Mouse (Mus musculus) megakaryocyte-erythroid progenitor cell, adult 5-6 weeks (primary cell): Measurements from ENCODE around the gene Ybx3. TPM values are rescaled to one million over a fixed set of nuclear protein-coding genes. Genes with fewer than 3 reads are reported as not detected.

Experiments used
- ATAC-seq: replicated peaks from 2 replicates; pipeline ENCODE4 v1.8.0; 2016; ENCODE audit warnings: mild to moderate bottlenecking, inconsistent platforms; ENCODE audit not compliant: severe bottlenecking, poor library complexity, low FRiP score, low TSS enrichment
- total RNA-seq, 2 experiments: library from RNA; stranded (forward) in 1 of 2; stranded (reverse) in 1 of 2; fragments of 200-1000, 215-1000 nt in 1 of 2; fragments of >200 nt in 1 of 2; fragmentation: Nextera tagmentation in 1 of 2; gene quantifications; 2 replicates each; pipeline ENCODE4 v1.2.3; 2014 to 2017

The Ybx3 gene
- total RNA-seq, 2 experiments from 2014 or later = 624 to 900 TPM

DNA sequence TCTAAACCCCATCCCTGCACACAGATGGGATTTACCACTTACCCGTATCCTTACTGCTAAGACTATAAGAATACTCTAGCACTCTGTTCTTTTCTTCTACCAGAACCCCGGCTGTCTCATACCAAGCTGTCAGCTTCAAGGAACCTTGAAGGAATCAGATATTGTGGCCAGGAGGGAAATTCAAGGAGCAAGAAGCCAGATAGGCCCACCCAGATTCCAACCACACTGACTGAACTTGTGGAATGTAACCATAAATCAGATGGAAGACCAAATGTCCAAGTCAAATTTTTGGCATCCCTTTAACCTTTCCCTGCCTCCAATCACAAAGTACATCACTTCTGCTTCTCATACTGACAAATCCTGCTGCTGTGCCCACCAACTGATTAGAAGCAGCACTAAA lies 41.2 kb downstream of the Ybx3 start:
- ATAC-seq = no peak

DNA sequence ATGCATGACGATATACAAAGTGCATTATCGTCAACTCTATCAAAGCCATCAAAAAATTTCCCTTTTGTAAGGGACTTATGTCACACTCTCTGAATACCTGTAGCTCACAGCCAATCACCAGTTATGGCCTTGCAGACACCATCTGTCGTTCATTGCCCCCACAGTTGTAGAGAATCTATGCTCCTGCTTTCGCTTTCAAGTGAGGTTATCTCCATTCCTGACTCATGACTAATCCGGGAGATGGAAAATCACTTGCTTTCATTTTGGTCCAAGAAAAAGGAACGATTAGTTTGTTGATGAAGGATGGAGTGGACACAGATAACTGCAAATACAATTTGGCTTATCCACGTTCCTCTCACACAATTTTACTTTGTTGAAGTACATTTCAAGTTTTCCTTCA lies 43.9 kb downstream of the Ybx3 start:
- no peak for ATAC-seq

DNA sequence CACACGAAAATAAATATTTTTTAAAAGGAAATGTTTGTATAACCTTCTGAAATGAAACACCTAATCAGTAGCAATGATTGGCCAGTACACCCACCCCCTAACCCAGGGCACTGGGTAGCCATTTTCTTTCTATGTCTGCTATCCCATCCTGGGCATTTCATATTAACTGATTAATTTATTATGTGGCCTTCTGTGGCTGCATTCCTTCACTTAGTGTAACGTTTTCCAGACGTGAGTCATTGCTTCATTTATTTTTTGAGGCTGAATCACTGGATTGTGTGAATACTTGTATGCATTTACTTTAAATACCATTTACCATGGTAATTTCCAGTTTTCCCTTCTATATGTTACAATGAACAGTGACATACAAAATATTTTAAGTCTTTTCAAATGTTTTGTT lies 48.2 kb downstream of the Ybx3 start:
- no peak for ATAC-seq

- no peak for ATAC-seq
Measured at GRCm38 (mm10) chr6:131339309-131339708, 49.0 kb downstream of the Ybx3 start.

DNA sequence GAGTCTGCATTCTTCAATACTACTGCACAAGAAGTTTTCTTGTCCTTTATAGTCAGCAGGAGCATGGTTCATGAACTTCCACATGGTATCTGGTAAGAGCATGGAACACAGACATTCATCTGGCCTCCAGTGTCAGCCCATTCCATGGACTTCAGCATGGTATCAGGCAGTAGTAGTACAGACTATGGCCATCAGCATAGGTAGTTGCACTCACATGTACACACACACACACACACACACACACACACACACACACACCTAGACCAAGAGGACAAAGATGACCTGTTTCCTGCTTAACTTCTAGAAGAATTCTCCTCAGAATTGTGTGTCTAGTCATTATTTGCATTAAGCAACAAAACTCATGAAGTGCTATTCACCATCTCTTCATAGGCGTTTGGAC lies 49.5 kb downstream of the Ybx3 start:
- ATAC-seq = no peak

DNA sequence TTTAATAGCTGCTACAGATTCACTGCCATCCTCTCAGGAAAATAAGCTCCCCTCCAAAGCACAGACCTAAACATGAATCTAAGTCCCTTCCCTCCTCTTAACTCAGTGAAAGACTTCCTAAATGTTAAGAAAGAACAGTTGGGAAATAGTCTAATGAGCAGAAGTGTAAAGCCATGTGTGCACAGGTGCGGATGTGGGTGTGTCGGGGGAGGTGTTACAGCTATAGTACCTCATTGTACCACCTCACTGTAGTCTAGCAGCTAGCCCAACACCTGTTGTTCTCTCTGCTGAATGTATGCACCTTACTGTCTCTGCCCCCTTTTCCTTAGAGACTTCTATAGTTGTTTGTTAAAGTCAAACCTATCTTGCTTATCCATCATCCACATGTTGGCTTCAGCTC lies 61.2 kb downstream of the Ybx3 start:
- no peak for ATAC-seq

DNA sequence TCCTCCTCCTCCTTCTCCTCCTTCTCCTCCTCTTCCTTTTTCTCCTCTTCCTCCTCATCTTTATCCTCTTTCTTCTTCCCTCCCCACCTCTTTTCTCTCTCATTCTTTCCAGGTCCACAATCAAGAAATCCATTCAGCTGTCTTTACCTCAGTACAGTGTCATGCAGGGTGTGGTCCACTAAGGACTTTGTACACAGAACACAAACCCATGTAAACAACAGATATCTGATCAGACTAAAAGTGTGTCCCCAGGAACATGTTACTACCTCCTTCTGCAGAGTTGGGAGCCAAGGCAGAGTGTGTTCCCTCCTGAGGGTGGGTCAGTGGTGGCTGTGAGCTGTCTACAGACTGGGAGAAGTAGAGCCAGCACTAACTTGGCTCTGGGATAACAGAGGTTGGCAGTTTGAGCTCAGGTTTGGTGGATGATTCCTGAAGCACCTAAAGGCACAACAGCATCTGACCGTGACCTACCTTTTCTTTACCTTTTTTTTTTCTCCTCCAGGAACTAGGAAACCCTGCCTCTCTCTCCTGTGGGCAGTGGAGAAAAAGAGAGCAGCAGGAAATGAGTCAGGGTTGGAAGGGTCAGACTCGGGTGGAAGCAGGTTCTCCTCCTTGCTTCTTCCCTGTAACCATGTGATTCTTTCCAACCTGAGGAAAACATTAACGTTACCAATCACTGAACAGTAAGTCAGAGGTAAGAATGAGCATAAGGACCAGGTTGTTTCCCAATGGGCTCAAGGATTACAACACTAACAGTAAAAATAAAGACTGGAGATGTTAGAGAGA lies 66.2 kb downstream of the Ybx3 start:
- ATAC-seq = 0 out of 2 replicates have a peak, but pooled peaks have one; percentile 25

DNA sequence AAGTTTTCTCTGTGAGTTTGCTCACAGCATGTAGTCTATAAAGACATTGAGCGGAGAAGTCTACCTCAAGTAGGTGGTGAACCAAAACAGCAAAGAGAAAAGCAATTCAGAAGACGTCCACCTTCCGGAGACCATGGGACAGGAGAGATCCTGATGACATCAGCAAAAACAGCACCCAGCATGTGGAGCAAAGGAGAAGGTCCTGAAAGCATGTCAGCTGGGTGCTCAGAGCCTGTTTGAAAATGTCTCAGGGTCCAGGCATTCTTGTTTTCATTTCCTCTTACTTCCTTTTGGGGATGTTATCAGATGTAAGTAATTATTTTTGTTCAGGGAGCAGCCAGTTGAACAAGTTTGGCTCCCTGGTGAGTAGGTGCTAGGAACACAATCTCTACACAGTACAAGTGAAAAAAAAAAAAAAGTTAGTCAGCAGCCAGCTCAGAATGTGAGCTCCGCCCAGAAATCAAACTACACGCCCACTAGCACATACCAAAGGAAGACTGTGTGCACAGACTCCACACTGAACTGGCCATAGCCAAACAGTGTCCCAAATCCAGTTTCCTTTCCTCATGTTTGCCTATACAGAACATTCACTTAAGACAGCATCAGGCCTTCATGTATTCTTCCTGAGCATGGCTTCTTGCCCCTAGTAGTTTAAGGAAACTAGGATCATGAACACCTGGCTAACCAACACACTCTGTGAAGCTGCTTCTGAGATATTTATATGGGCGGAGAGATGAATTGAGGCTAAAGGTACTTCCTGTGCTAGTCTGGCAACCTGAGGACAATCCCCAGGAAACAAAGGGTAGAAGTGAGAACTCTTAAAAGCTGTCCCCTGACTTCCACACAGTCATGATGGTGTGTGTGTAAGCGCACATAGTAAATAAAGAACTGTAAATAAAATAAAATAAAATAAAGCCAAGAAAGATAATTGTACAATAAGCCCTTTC lies 71.8 kb downstream of the Ybx3 start:
- peak; percentile 59 for ATAC-seq

Other genes starting within 250 kb of the Ybx3 start
- not detected in 2 replicates for gene Klra2, start 141.1 kb downstream of the Ybx3 start, total RNA-seq (2014; fragmentation: Nextera tagmentation)
- not detected in 2 replicates for gene Klra2, start 141.1 kb downstream of the Ybx3 start, total RNA-seq (2017)
- gene Magohb, start 95.2 kb downstream of the Ybx3 start, total RNA-seq (2014; fragmentation: Nextera tagmentation) = 51.5 and 62.2 TPM in 2 replicates
- gene Magohb, start 95.2 kb downstream of the Ybx3 start, total RNA-seq (2017) = 35.7 and 72.0 TPM in 2 replicates
- gene Styk1, start 34.9 kb downstream of the Ybx3 start, total RNA-seq (2014; fragmentation: Nextera tagmentation) = 0.39 TPM in 1 of 2 replicates, not detected in the other
- gene Styk1, start 34.9 kb downstream of the Ybx3 start, total RNA-seq (2017) = 1.3 and 1.6 TPM in 2 replicates
- gene 5430401F13Rik, start 97.9 kb upstream of the Ybx3 start, total RNA-seq (2014; fragmentation: Nextera tagmentation) = not detected in 2 replicates
- gene 5430401F13Rik, start 97.9 kb upstream of the Ybx3 start, total RNA-seq (2017) = not detected in 2 replicates
- not detected in 2 replicates for gene Gm6619, start 97.9 kb upstream of the Ybx3 start, total RNA-seq (2014; fragmentation: Nextera tagmentation)
- not detected in 2 replicates for gene Gm6619, start 97.9 kb upstream of the Ybx3 start, total RNA-seq (2017)
- not detected in 2 replicates for gene Tas2r130, start 242.4 kb upstream of the Ybx3 start, total RNA-seq (2014; fragmentation: Nextera tagmentation)
- not detected in 2 replicates for gene Tas2r130, start 242.4 kb upstream of the Ybx3 start, total RNA-seq (2017)